Mouse (Mus musculus): Measurements from ENCODE around the gene Cbx5. TPM values are rescaled to one million over a fixed set of nuclear protein-coding genes. Genes with fewer than 3 reads are reported as not detected.

Gene Cbx5
- polyA plus RNA-seq, 1 experiment from 2014 or later, result 120 TPM

GRCm38 (mm10) chr15:103227022-103227421 is 12.6 kb downstream of the Cbx5 start:
- 66% methylated on average over 3 of the region's 3 CpGs for WGBS
- no peaks in the 10 kb centered on the region for H3K27me3 ChIP-seq (replicated peaks; ENCODE audit: control insufficient read depth, insufficient read depth, low read length)
- no peak overlapping the region for H3K27ac ChIP-seq (ENCODE audit: low read depth, low read length)
- no peak overlapping the region for H3K4me2 ChIP-seq (ENCODE audit: low read length)
- H3K36me3 ChIP-seq (ENCODE audit: control insufficient read depth, insufficient read depth, low read length), result no peaks in the 10 kb centered on the region
- no peak for ATAC-seq
- no peaks in the 10 kb centered on the region for H3K9me3 ChIP-seq (ENCODE audit: control insufficient read depth, low read length)
- no peaks in the 10 kb centered on the region for H3K4me1 ChIP-seq (ENCODE audit: control insufficient read depth, insufficient read depth, low read depth, low read length)
- no peak overlapping the region for H3K4me3 ChIP-seq (ENCODE audit: low read length)
- no peak overlapping the region for H3K9ac ChIP-seq (ENCODE audit: low read depth, low read length)

- H3K27ac ChIP-seq (ENCODE audit: low read depth, low read length), result no peak overlapping the region
- no peak overlapping the region for H3K4me3 ChIP-seq (ENCODE audit: low read length)
- no peaks in the 10 kb centered on the region for H3K36me3 ChIP-seq (ENCODE audit: control insufficient read depth, insufficient read depth, low read length)
- no peaks in the 10 kb centered on the region for H3K27me3 ChIP-seq (replicated peaks; ENCODE audit: control insufficient read depth, insufficient read depth, low read length)
- H3K9ac ChIP-seq (ENCODE audit: low read depth, low read length), result no peak overlapping the region
- no peak for ATAC-seq
- H3K4me2 ChIP-seq (ENCODE audit: low read length), result no peak overlapping the region
- no peaks in the 10 kb centered on the region for H3K4me1 ChIP-seq (ENCODE audit: control insufficient read depth, insufficient read depth, low read depth, low read length)
- H3K9me3 ChIP-seq (ENCODE audit: control insufficient read depth, low read length), result no peaks in the 10 kb centered on the region
- 82% methylated on average over 2 of the region's 2 CpGs for WGBS
Observed at GRCm38 (mm10) chr15:103224161-103224560, 15.5 kb downstream of the Cbx5 start.

GRCm38 (mm10) chr15:103221386-103221785 is 18.2 kb downstream of the Cbx5 start:
- Histone ChIP-seq H3K27me3 (replicated peaks; ENCODE audit: control insufficient read depth, insufficient read depth, low read length) (no peaks in the 10 kb centered on the region), H3K27ac (ENCODE audit: low read depth, low read length) (0 out of 2 replicates have a peak overlapping the region, but pooled peaks have one; percentile 29), H3K4me1 (ENCODE audit: control insufficient read depth, insufficient read depth, low read depth, low read length) (peaks cover 3% of the 10 kb centered on the region; the same call in 1 of the 2 replicates), H3K9me3 (ENCODE audit: control insufficient read depth, low read length) (no peaks in the 10 kb centered on the region), H3K9ac (ENCODE audit: low read depth, low read length) (no peak overlapping the region), H3K36me3 (ENCODE audit: control insufficient read depth, insufficient read depth, low read length) (no peaks in the 10 kb centered on the region), H3K4me3 (ENCODE audit: low read length) (no peak overlapping the region), H3K4me2 (ENCODE audit: low read length) (no peak overlapping the region)
- 78% methylated on average over 1 of the region's 1 CpGs for WGBS
- no peak for ATAC-seq

- Histone ChIP-seq H3K4me3 (ENCODE audit: low read length) (no peak overlapping the region), H3K9ac (ENCODE audit: low read depth, low read length) (no peak overlapping the region), H3K36me3 (ENCODE audit: control insufficient read depth, insufficient read depth, low read length) (no peaks in the 10 kb centered on the region), H3K27ac (ENCODE audit: low read depth, low read length) (0 out of 2 replicates have a peak overlapping the region, but pooled peaks have one; percentile 29), H3K4me2 (ENCODE audit: low read length) (no peak overlapping the region), H3K27me3 (replicated peaks; ENCODE audit: control insufficient read depth, insufficient read depth, low read length) (no peaks in the 10 kb centered on the region), H3K4me1 (ENCODE audit: control insufficient read depth, insufficient read depth, low read depth, low read length) (peaks cover 8% of the 10 kb centered on the region), H3K9me3 (ENCODE audit: control insufficient read depth, low read length) (no peaks in the 10 kb centered on the region)
- 48% methylated on average over 3 of the region's 3 CpGs for WGBS
- ATAC-seq, result no peak
Observed at GRCm38 (mm10) chr15:103220785-103221184, 18.8 kb downstream of the Cbx5 start.

- peaks cover 8% of the 10 kb centered on the region; the same call in 1 of the 2 replicates for H3K36me3 ChIP-seq (ENCODE audit: control insufficient read depth, insufficient read depth, low read length)
- no peak overlapping the region for H3K9ac ChIP-seq (ENCODE audit: low read depth, low read length)
- H3K9me3 ChIP-seq (ENCODE audit: control insufficient read depth, low read length), result no peaks in the 10 kb centered on the region
- ATAC-seq, result no peak
- H3K4me3 ChIP-seq (ENCODE audit: low read length), result no peak overlapping the region
- H3K4me2 ChIP-seq (ENCODE audit: low read length), result peak overlapping the region; percentile 72
- H3K4me1 ChIP-seq (ENCODE audit: control insufficient read depth, insufficient read depth, low read depth, low read length), result peaks cover 21% of the 10 kb centered on the region
- no peaks in the 10 kb centered on the region for H3K27me3 ChIP-seq (replicated peaks; ENCODE audit: control insufficient read depth, insufficient read depth, low read length)
- 22% methylated on average over 2 of the region's 2 CpGs for WGBS
- H3K27ac ChIP-seq (ENCODE audit: low read depth, low read length), result peak overlapping the region; percentile 88
Observed at GRCm38 (mm10) chr15:103216052-103216451, 23.6 kb downstream of the Cbx5 start.

GRCm38 (mm10) chr15:103214971-103215907 is 24.4 kb downstream of the Cbx5 start:
- peaks cover 13% of the 10 kb centered on the region for H3K36me3 ChIP-seq (ENCODE audit: control insufficient read depth, insufficient read depth, low read length)
- peak; percentile 96 for ATAC-seq

GRCm38 (mm10) chr15:103214149-103214548 is 25.5 kb downstream of the Cbx5 start:
- Histone ChIP-seq H3K4me2 (ENCODE audit: low read length) (peak overlapping the region; percentile 45), H3K27ac (ENCODE audit: low read depth, low read length) (peak overlapping the region; percentile 58), H3K4me3 (ENCODE audit: low read length) (peak overlapping the region; percentile 28), H3K9me3 (ENCODE audit: control insufficient read depth, low read length) (no peaks in the 10 kb centered on the region), H3K36me3 (ENCODE audit: control insufficient read depth, insufficient read depth, low read length) (peaks cover 16% of the 10 kb centered on the region), H3K27me3 (replicated peaks; ENCODE audit: control insufficient read depth, insufficient read depth, low read length) (no peaks in the 10 kb centered on the region), H3K9ac (ENCODE audit: low read depth, low read length) (peak overlapping the region; percentile 48), H3K4me1 (ENCODE audit: control insufficient read depth, insufficient read depth, low read depth, low read length) (peaks cover 21% of the 10 kb centered on the region)
- ATAC-seq, result peak; percentile 37; the same call in 1 of the 2 replicates
- WGBS, result 19% methylated on average over 2 of the region's 2 CpGs

More at GRCm38 (mm10) chr15:103214971-103215907, 24.4 kb downstream of the Cbx5 start:
- no peaks in the 10 kb centered on the region for H3K9me3 ChIP-seq (ENCODE audit: control insufficient read depth, low read length)
- peak overlapping the region; percentile 88 for H3K27ac ChIP-seq (ENCODE audit: low read depth, low read length)
- WGBS, result under 1% methylated on average over 15 of the region's 15 CpGs
- peaks cover 21% of the 10 kb centered on the region for H3K4me1 ChIP-seq (ENCODE audit: control insufficient read depth, insufficient read depth, low read depth, low read length)
- peak overlapping the region; percentile 62 for H3K9ac ChIP-seq (ENCODE audit: low read depth, low read length)
- peak overlapping the region; percentile 72 for H3K4me2 ChIP-seq (ENCODE audit: low read length)
- no peaks in the 10 kb centered on the region for H3K27me3 ChIP-seq (replicated peaks; ENCODE audit: control insufficient read depth, insufficient read depth, low read length)
- peak overlapping the region; percentile 49 for H3K4me3 ChIP-seq (ENCODE audit: low read length)

- Histone ChIP-seq H3K36me3 (ENCODE audit: control insufficient read depth, insufficient read depth, low read length) (peaks cover 12% of the 10 kb centered on the region), H3K4me3 (ENCODE audit: low read length) (no peak overlapping the region), H3K27ac (ENCODE audit: low read depth, low read length) (no peak overlapping the region), H3K27me3 (replicated peaks; ENCODE audit: control insufficient read depth, insufficient read depth, low read length) (no peaks in the 10 kb centered on the region), H3K4me1 (ENCODE audit: control insufficient read depth, insufficient read depth, low read depth, low read length) (no peaks in the 10 kb centered on the region), H3K9ac (ENCODE audit: low read depth, low read length) (no peak overlapping the region), H3K4me2 (ENCODE audit: low read length) (no peak overlapping the region), H3K9me3 (ENCODE audit: control insufficient read depth, low read length) (no peaks in the 10 kb centered on the region)
- WGBS, result 58% methylated on average over 2 of the region's 2 CpGs
- ATAC-seq, result no peak
Observed at GRCm38 (mm10) chr15:103205156-103205555, 34.5 kb downstream of the Cbx5 start.

- Histone ChIP-seq H3K9ac (ENCODE audit: low read depth, low read length) (no peak overlapping the region), H3K9me3 (ENCODE audit: control insufficient read depth, low read length) (no peaks in the 10 kb centered on the region), H3K27ac (ENCODE audit: low read depth, low read length) (0 out of 2 replicates have a peak overlapping the region, but pooled peaks have one; percentile 19), H3K4me3 (ENCODE audit: low read length) (no peak overlapping the region), H3K4me2 (ENCODE audit: low read length) (no peak overlapping the region), H3K4me1 (ENCODE audit: control insufficient read depth, insufficient read depth, low read depth, low read length) (no peaks in the 10 kb centered on the region), H3K27me3 (replicated peaks; ENCODE audit: control insufficient read depth, insufficient read depth, low read length) (no peaks in the 10 kb centered on the region), H3K36me3 (ENCODE audit: control insufficient read depth, insufficient read depth, low read length) (peaks cover 18% of the 10 kb centered on the region)
- 53% methylated on average over 6 of the region's 6 CpGs for WGBS
- no peak for ATAC-seq
Observed at GRCm38 (mm10) chr15:103202088-103202793, 37.4 kb downstream of the Cbx5 start.

All from hindbrain, embryonic 16.5 days (tissue).